Mouse (Mus musculus) CH12.LX (cell line): ENCODE measurements around the gene Pde4dip. TPM values are rescaled to one million over a fixed set of nuclear protein-coding genes. Genes with fewer than 3 reads are reported as not detected.

Source experiments
- DNase-seq: peaks from one replicate; pipeline ENCODE4 v3.0.0-alpha.2; 2013; ENCODE audit errors: extremely low read depth
- H3K27ac ChIP-seq: 2 replicates; pipeline ENCODE4 v1.5.1; 2012; ENCODE audit warnings: low read depth, mild to moderate bottlenecking, control low read depth, moderate library complexity; ENCODE audit not compliant: insufficient read depth
- H3K27me3 ChIP-seq: replicated peaks from 2 replicates; pipeline ENCODE3; 2012; ENCODE audit warnings: inconsistent platforms
- H3K36me3 ChIP-seq, 2 experiments: replicated peaks in 1 of 2; 2 replicates each; pipeline versions ENCODE3 to v1.6.1; 2012; ENCODE audit warnings: inconsistent platforms in 1 of 2, low read length in 1 of 2, mild to moderate bottlenecking in 1 of 2, mixed read lengths in 1 of 2, moderate library complexity in 1 of 2; ENCODE audit not compliant: control insufficient read depth in 1 of 2, insufficient read depth in 1 of 2
- H3K4me1 ChIP-seq, 2 experiments: 2 replicates each; pipeline ENCODE4 v1.6.1; 2012; ENCODE audit warnings: inconsistent platforms in 1 of 2, moderate library complexity in 1 of 2; ENCODE audit not compliant: insufficient read depth in 2 of 2, control insufficient read depth in 1 of 2
- H3K4me2 ChIP-seq: 2 replicates; pipeline ENCODE4 v1.6.1; 2012; ENCODE audit warnings: low read depth, mild to moderate bottlenecking, control low read depth; ENCODE audit not compliant: poor library complexity, insufficient read depth, severe bottlenecking
- H3K4me3 ChIP-seq, 3 experiments: fragments of 150-350 bp in 1 of 3; sonication (generic) in 1 of 3; replicated peaks in 1 of 3; 2 replicates each; pipeline versions ENCODE3 to v1.5.1; 2011 to 2012; ENCODE audit warnings: low read depth in 2 of 3, low read length in 2 of 3, mild to moderate bottlenecking in 2 of 3, moderate library complexity in 2 of 3, control low read depth in 1 of 3, improper control_type of control experiment in 1 of 3, inconsistent platforms in 1 of 3, mixed read lengths in 1 of 3; ENCODE audit not compliant: poor library complexity in 1 of 3
- H3K79me2 ChIP-seq: replicated peaks from 2 replicates; pipeline ENCODE4 v1.6.1; 2012; ENCODE audit warnings: mild to moderate bottlenecking, moderate library complexity; ENCODE audit not compliant: control insufficient read depth, poor library complexity, insufficient read depth, severe bottlenecking; ENCODE audit errors: extremely low read depth
- H3K9ac ChIP-seq: 2 replicates; pipeline ENCODE4 v1.6.1; 2012; ENCODE audit warnings: low read depth, mild to moderate bottlenecking, control low read depth, moderate library complexity; ENCODE audit not compliant: insufficient read depth
- H3K9me3 ChIP-seq: replicated peaks from 2 replicates; pipeline ENCODE3; 2012; ENCODE audit warnings: low read length, inconsistent platforms, mixed read lengths
- CHD2 ChIP-seq: IDR thresholded peaks from 2 replicates; pipeline ENCODE4 v1.6.1; 2011; ENCODE audit warnings: low read length, improper control_type of control experiment
- CTCF ChIP-seq, 2 experiments: IDR thresholded peaks in 1 of 2; conservative IDR thresholded peaks in 1 of 2; 2 replicates each; pipeline ENCODE4 v1.5.1; 2011 to 2012; ENCODE audit warnings: low read depth in 2 of 2, low read length in 2 of 2, improper control_type of control experiment in 1 of 2, inconsistent platforms in 1 of 2, mild to moderate bottlenecking in 1 of 2, moderate library complexity in 1 of 2
- E2F4 ChIP-seq: IDR thresholded peaks from 2 replicates; pipeline ENCODE4 v1.6.1; 2011; ENCODE audit warnings: low read depth, low read length, improper control_type of control experiment; ENCODE audit not compliant: insufficient replicate concordance
- EP300 ChIP-seq: IDR thresholded peaks from 2 replicates; pipeline ENCODE4 v1.6.1; 2011; ENCODE audit warnings: low read length, improper control_type of control experiment
- ETS1 ChIP-seq: conservative IDR thresholded peaks from 2 replicates; pipeline ENCODE4 v1.6.1; 2012; ENCODE audit warnings: low read depth, mild to moderate bottlenecking, inconsistent platforms, low read length, improper control_type of control experiment, moderate library complexity
- JUND ChIP-seq: conservative IDR thresholded peaks from 2 replicates; pipeline ENCODE4 v1.6.1; 2011; ENCODE audit warnings: low read depth, low read length, improper control_type of control experiment
- MAFK ChIP-seq: IDR thresholded peaks from 2 replicates; pipeline ENCODE4 v1.6.1; 2011; ENCODE audit warnings: low read length, improper control_type of control experiment; ENCODE audit not compliant: insufficient replicate concordance
- MAZ ChIP-seq: IDR thresholded peaks from 2 replicates; pipeline ENCODE4 v1.6.1; 2012; ENCODE audit warnings: low read depth, mild to moderate bottlenecking, inconsistent platforms, low read length, improper control_type of control experiment, moderate library complexity
- MEF2A ChIP-seq: IDR thresholded peaks from 2 replicates; pipeline ENCODE4 v1.6.1; 2014; ENCODE audit warnings: low read depth, mild to moderate bottlenecking, inconsistent platforms, low read length, improper control_type of control experiment, borderline replicate concordance
- MYC ChIP-seq: IDR thresholded peaks from 2 replicates; pipeline ENCODE4 v1.6.1; 2011; ENCODE audit warnings: low read depth, mild to moderate bottlenecking, improper control_type of control experiment, low read length
- POLR2A ChIP-seq: IDR thresholded peaks from 2 replicates; pipeline ENCODE4 v1.6.1; 2011; ENCODE audit warnings: low read depth, mild to moderate bottlenecking, improper control_type of control experiment, low read length
- RAD21 ChIP-seq: IDR thresholded peaks from 2 replicates; pipeline ENCODE4 v1.6.1; 2011; ENCODE audit warnings: low read depth, mild to moderate bottlenecking, low read length, improper control_type of control experiment, moderate library complexity
- SIN3A ChIP-seq: IDR thresholded peaks from 2 replicates; pipeline ENCODE4 v1.6.1; 2012; ENCODE audit warnings: low read length, improper control_type of control experiment, inconsistent platforms
- SMC3 ChIP-seq: IDR thresholded peaks from 2 replicates; pipeline ENCODE4 v1.6.1; 2011; ENCODE audit warnings: low read depth, low read length, improper control_type of control experiment
- UBTF ChIP-seq: IDR thresholded peaks from 2 replicates; pipeline ENCODE4 v1.6.1; 2012; ENCODE audit warnings: low read depth, mild to moderate bottlenecking, inconsistent platforms, low read length, improper control_type of control experiment, moderate library complexity
- ZC3H11A ChIP-seq: IDR thresholded peaks from 2 replicates; pipeline ENCODE4 v1.6.1; 2012; ENCODE audit warnings: low read depth, mild to moderate bottlenecking, inconsistent platforms, low read length, improper control_type of control experiment
- ZMIZ1 ChIP-seq: IDR thresholded peaks from 2 replicates; pipeline ENCODE4 v1.6.1; 2012; ENCODE audit warnings: low read depth, mild to moderate bottlenecking, inconsistent platforms, low read length, improper control_type of control experiment
- dilution Hi-C: fragments of 300-500 bp; cut with MboI; formaldehyde crosslinking; loops from 2 replicates; pipeline ENCODE4 v1.14.3; 2020; ENCODE audit warnings: low sequenced_read_pairs; ENCODE audit not compliant: extremely low pct_unique_long_range_greater_than_20kb, extremely low pct_ligation_motif_present
- in situ Hi-C: fragments of 300-500 bp; cut with MboI; formaldehyde crosslinking; loops from 3 replicates; pipeline ENCODE4 v1.14.3; 2019; ENCODE audit warnings: low sequenced_read_pairs, low pct_ligation_motif_present, low pct_unique_long_range_greater_than_20kb, mixed read lengths
- polyA plus RNA-seq: library from polyadenylated mRNA; unstranded; fragments of >175 nt; gene quantifications from 2 replicates; pipeline ENCODE4 v1.2.1, GENCODE M21; 2012; ENCODE audit warnings: low read depth; ENCODE audit not compliant: insufficient read length
- total RNA-seq, 2 experiments: library from RNA; depleted of rRNA; stranded (reverse); fragments of 300-350 nt in 1 of 2; fragments of >200 nt in 1 of 2; gene quantifications; 2 replicates each; pipeline ENCODE4 v1.2.3; 2012 to 2014

Gene Pde4dip
- total and polyA plus RNA-seq, 3 experiments = 12.4 to 21.7 (median 15.2) TPM

GRCm38 (mm10) chr3:97775742-97776141 lies 112.8 kb downstream of the Pde4dip start:
- no peak overlapping the region for H3K27ac ChIP-seq
- peaks cover 2 to 17% of the 10 kb centered on the region in 2 experiments; a peak in 3 of 4 replicates for H3K4me1 ChIP-seq
- in situ Hi-C loops = no loop called here
- no peak overlapping the region for H3K9ac ChIP-seq
- H3K36me3 ChIP-seq = no peaks in the 10 kb centered on the region
- no peak for DNase-seq
- peak overlapping the region; percentile 22; the same call in 1 of the 2 replicates for H3K4me2 ChIP-seq
- TF ChIP-seq ZC3H11A (no peak), POLR2A (no peak), MAZ (no peak), MAFK (peak; percentile 73; the same call in 1 of the 2 replicates), SIN3A (no peak)
- dilution Hi-C loops = no loop called here
- no peak overlapping the region for H3K4me3 ChIP-seq
- no peaks in the 10 kb centered on the region for H3K9me3 ChIP-seq
- no peaks in the 10 kb centered on the region for H3K27me3 ChIP-seq
- no peaks in the 10 kb centered on the region for H3K79me2 ChIP-seq

GRCm38 (mm10) chr3:97774861-97775260 lies 113.6 kb downstream of the Pde4dip start:
- Histone ChIP-seq H3K27me3 (no peaks in the 10 kb centered on the region), H3K27ac (no peak overlapping the region), H3K79me2 (no peaks in the 10 kb centered on the region), H3K36me3 (no peaks in the 10 kb centered on the region), H3K4me3 (no peak overlapping the region), H3K4me2 (peak overlapping the region; percentile 66; the same call in 1 of the 2 replicates), H3K9ac (0 out of 2 replicates have a peak overlapping the region, but pooled peaks have one; percentile 33), H3K9me3 (no peaks in the 10 kb centered on the region), H3K4me1 (peaks cover 2 to 17% of the 10 kb centered on the region in 2 experiments; a peak in 3 of 4 replicates)
- DNase-seq = peak; percentile 81
- dilution Hi-C loops = no loop called here
- TF ChIP-seq RAD21 (peak; percentile 59), ETS1 (peak; percentile 71), EP300 (peak; percentile 85), ZMIZ1 (no peak), CHD2 (no peak), MEF2A (peak; percentile 93), UBTF (no peak), SMC3 (peak; percentile 19; the same call in 1 of the 2 replicates), E2F4 (no peak), CTCF (conservative IDR thresholded peaks at IDR 0.05 in 1 of 2, IDR thresholded peaks at IDR 0.05 in 1 of 2; ENCODE audit: low read depth in 2 of 2, low read length in 2 of 2) (peak in 1 of 2 experiments; percentile 60; a peak in 2 of 4 replicates), MYC (no peak), JUND (no peak)
- in situ Hi-C loops = loop anchor here (25.0 kb wide), 1 partner anchor 562 kb away; the partner anchor contains the start of gene Phgdh
